Mouse (Mus musculus) cerebellum, adult 9-11 months (tissue): ENCODE measurements at regions not wholly inside any gene's neighbourhood (a gene's known extent, or its start where the extent isn't known, plus 50 kb on each side); places are given as distances from the start of the nearest gene placed in this dataset.

Experiments used
- DNase-seq: peaks from one replicate; pipeline ENCODE4 v3.0.0; 2022

- DNase-seq = no peak
Measured at GRCm38 (mm10) chr15:72101730-72102129, 1732.6 kb upstream of the Gm6569 start.

GRCm38 (mm10) chr15:72105830-72106413, 1728.4 kb upstream of the Gm6569 start:
- no peak for DNase-seq

GRCm38 (mm10) chr15:72110520-72110919, 1723.8 kb upstream of the Gm6569 start:
- DNase-seq = peak; percentile 79

GRCm38 (mm10) chr15:72116772-72117171, 1717.6 kb upstream of the Gm6569 start:
- DNase-seq = no peak

GRCm38 (mm10) chr15:72134226-72134625, 1700.1 kb upstream of the Gm6569 start:
- DNase-seq = no peak

- no peak for DNase-seq
Measured at GRCm38 (mm10) chr15:72135992-72136617, 1698.3 kb upstream of the Gm6569 start.

GRCm38 (mm10) chr15:72140122-72140521, 1694.2 kb upstream of the Gm6569 start:
- DNase-seq = peak; percentile 59

- DNase-seq = peak; percentile 95
Measured at GRCm38 (mm10) chr15:72150581-72150980, 1683.8 kb upstream of the Gm6569 start.

- DNase-seq = no peak
Measured at GRCm38 (mm10) chr15:72158505-72158904, 1675.9 kb upstream of the Gm6569 start.

GRCm38 (mm10) chr15:72200861-72201260, 1633.5 kb upstream of the Gm6569 start:
- no peak for DNase-seq

- peak; percentile 53 for DNase-seq
Measured at GRCm38 (mm10) chr15:72201791-72202190, 1632.6 kb upstream of the Gm6569 start.

GRCm38 (mm10) chr15:72205240-72205799, 1629.0 kb upstream of the Gm6569 start:
- DNase-seq = no peak

GRCm38 (mm10) chr15:72205950-72206349, 1628.4 kb upstream of the Gm6569 start:
- DNase-seq = peak; percentile 89

GRCm38 (mm10) chr15:72207589-72207988, 1626.8 kb upstream of the Gm6569 start:
- DNase-seq = no peak

GRCm38 (mm10) chr15:72208076-72208475, 1626.3 kb upstream of the Gm6569 start:
- peak; percentile 8 for DNase-seq

GRCm38 (mm10) chr15:72208973-72209372, 1625.4 kb upstream of the Gm6569 start:
- DNase-seq = no peak

- no peak for DNase-seq
Measured at GRCm38 (mm10) chr15:72217731-72218130, 1616.6 kb upstream of the Gm6569 start.

- DNase-seq = no peak
Measured at GRCm38 (mm10) chr15:72219985-72220384, 1614.4 kb upstream of the Gm6569 start.

- no peak for DNase-seq
Measured at GRCm38 (mm10) chr15:72220786-72221185, 1613.6 kb upstream of the Gm6569 start.

GRCm38 (mm10) chr15:72232355-72232754, 1602.0 kb upstream of the Gm6569 start:
- no peak for DNase-seq

- no peak for DNase-seq
Measured at GRCm38 (mm10) chr15:72264619-72265018, 1569.7 kb upstream of the Gm6569 start.

- no peak for DNase-seq
Measured at GRCm38 (mm10) chr15:72283846-72284245, 1550.5 kb upstream of the Gm6569 start.

- no peak for DNase-seq
Measured at GRCm38 (mm10) chr15:72296648-72297047, 1537.7 kb upstream of the Gm6569 start.

GRCm38 (mm10) chr15:72312417-72312816, 1521.9 kb upstream of the Gm6569 start:
- DNase-seq = no peak

- DNase-seq = no peak
Measured at GRCm38 (mm10) chr15:72321528-72321927, 1512.8 kb upstream of the Gm6569 start.
